Mouse (Mus musculus) cerebellum, adult 2 months (tissue): Measurements from ENCODE around the gene Inhbe. TPM values are rescaled to one million over a fixed set of nuclear protein-coding genes. Genes with fewer than 3 reads are reported as not detected.
A peak's percentile ranks its signal among the peaks of the same experiment; 100 is the strongest.

Experiments
- DNase-seq, 2 experiments: peaks; one replicate each; pipeline ENCODE4 v3.0.0; 2021
- H3K27ac ChIP-seq: fragments of 200-500 bp; 2 replicates; pipeline ENCODE4 v1.5.1; 2012; ENCODE audit warnings: low read length, control low read depth, inconsistent platforms; ENCODE audit not compliant: insufficient read depth
- H3K27me3 ChIP-seq: fragments of 200-500 bp; 2 replicates; pipeline ENCODE4 v1.6.1; 2012; ENCODE audit warnings: inconsistent platforms, mild to moderate bottlenecking, low read length, moderate library complexity; ENCODE audit not compliant: control insufficient read depth, insufficient read depth
- H3K4me1 ChIP-seq: fragments of 200-500 bp; 2 replicates; pipeline ENCODE4 v1.6.1; 2011; ENCODE audit warnings: low read length; ENCODE audit not compliant: control insufficient read depth, insufficient read depth
- H3K4me3 ChIP-seq: fragments of 200-500 bp; replicated peaks from 2 replicates; pipeline ENCODE3; 2011; ENCODE audit warnings: mild to moderate bottlenecking, low read depth, low read length, control low read depth; ENCODE audit not compliant: insufficient read depth
- CTCF ChIP-seq: fragments of 200-500 bp; IDR thresholded peaks from 2 replicates; pipeline ENCODE4 v1.5.1; 2011; ENCODE audit warnings: low read depth, mild to moderate bottlenecking, control low read depth, low read length, moderate library complexity, borderline replicate concordance; ENCODE audit not compliant: insufficient read depth
- POLR2A ChIP-seq: fragments of 200-500 bp; IDR thresholded peaks from 2 replicates; pipeline ENCODE4 v1.6.1; 2011; ENCODE audit warnings: low read length, control low read depth, borderline replicate concordance; ENCODE audit not compliant: insufficient read depth
- WGBS: fragments of 180-500 bp; shearing (Covaris S2); methylation state at CpG from one replicate; pipeline ENCODE4 v1.1.7; 2018; 5-methylcytosine and 5-hydroxymethylcytosine counted together
- polyA plus RNA-seq: library from polyadenylated mRNA; depleted of rRNA; stranded (reverse); fragments of >200 nt; gene quantifications from 2 replicates; pipeline ENCODE4 v1.2.3, GENCODE M21; 2012

Inhbe gene
- polyA plus RNA-seq, 1 experiment, result not detected

DNA sequence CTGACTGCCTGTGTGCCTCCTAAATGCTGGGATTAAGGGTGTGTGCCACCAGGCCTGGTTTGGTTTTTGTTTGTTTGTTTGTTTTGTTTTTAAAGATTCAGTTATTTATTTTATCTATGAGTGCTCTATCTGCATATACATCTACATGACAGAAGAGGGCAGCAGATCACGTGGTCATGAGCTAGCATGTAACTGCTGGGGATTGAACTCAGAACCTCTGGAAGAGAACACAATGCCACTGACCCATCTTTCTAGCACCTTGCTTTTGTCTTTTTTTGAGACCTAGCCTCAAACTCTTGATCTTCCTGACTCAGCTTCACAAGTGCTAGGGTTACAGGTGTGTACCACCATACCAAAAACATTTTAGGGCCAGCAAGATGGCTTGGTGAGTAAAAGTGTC is 18.9 kb downstream of the Inhbe start:
- no peak for TF ChIP-seq CTCF
- no peak for TF ChIP-seq POLR2A
- no peak overlapping the region for H3K27ac ChIP-seq
- 74% methylated on average over 1 of the region's 1 CpGs for WGBS
- no peak overlapping the region for H3K4me3 ChIP-seq
- no peaks in the 10 kb centered on the region for H3K4me1 ChIP-seq
- no peak for DNase-seq
- H3K27me3 ChIP-seq, result no peaks in the 10 kb centered on the region; the same call in 1 of the 2 replicates

DNA sequence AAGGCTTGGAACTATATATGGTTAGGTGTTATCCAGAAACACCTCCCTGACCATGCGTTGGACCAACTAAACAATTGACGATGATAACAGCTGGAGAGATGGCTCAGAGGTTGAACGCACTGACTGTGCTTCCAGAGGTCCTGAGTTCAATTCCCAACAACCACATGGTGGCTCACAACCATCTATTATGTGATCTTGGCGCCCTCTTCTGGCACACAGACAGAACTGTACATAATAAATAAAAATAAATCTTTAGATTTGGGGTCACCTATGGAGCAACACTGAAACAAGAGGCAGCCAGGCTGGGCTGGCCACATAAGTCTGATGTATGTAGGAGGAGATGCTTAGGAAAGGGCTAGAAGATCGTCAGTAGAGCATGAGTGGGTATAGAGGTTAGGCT is 21.1 kb downstream of the Inhbe start:
- TF ChIP-seq POLR2A (no peak), CTCF (peak; percentile 13; the same call in 1 of the 2 replicates)
- 56% methylated on average over 5 of the region's 5 CpGs for WGBS

GRCm38 (mm10) chr10:127332211-127332874 is 21.9 kb downstream of the Inhbe start:
- Histone ChIP-seq H3K27me3 (no peaks in the 10 kb centered on the region), H3K4me3 (no peak overlapping the region), H3K27ac (no peak overlapping the region), H3K4me1 (no peaks in the 10 kb centered on the region)
- WGBS, result 27% methylated on average over 31 of the region's 31 CpGs
- TF ChIP-seq CTCF (peak; percentile 16; the same call in 1 of the 2 replicates), POLR2A (no peak)
- DNase-seq, result no peak

More for the DNA sequence above, 21.1 kb downstream of the Inhbe start:
- Histone ChIP-seq H3K27ac (no peak overlapping the region), H3K27me3 (no peaks in the 10 kb centered on the region), H3K4me3 (no peak overlapping the region), H3K4me1 (no peaks in the 10 kb centered on the region)
- DNase-seq, result no peak

- Histone ChIP-seq H3K4me3 (no peak overlapping the region), H3K27me3 (no peaks in the 10 kb centered on the region; the same call in 1 of the 2 replicates), H3K27ac (no peak overlapping the region), H3K4me1 (no peaks in the 10 kb centered on the region)
- no peak for DNase-seq
- TF ChIP-seq POLR2A (no peak), CTCF (no peak)
- 66% methylated on average over 7 of the region's 7 CpGs for WGBS
Observed at GRCm38 (mm10) chr10:127330212-127330611, 24.0 kb downstream of the Inhbe start.

GRCm38 (mm10) chr10:127327461-127328145 is 26.6 kb downstream of the Inhbe start:
- Histone ChIP-seq H3K4me3 (no peak overlapping the region), H3K4me1 (no peaks in the 10 kb centered on the region), H3K27me3 (no peaks in the 10 kb centered on the region; the same call in 1 of the 2 replicates), H3K27ac (no peak overlapping the region)
- DNase-seq, result peak in 1 of 2 experiments; percentile 27
- TF ChIP-seq CTCF, result no peak
- TF ChIP-seq POLR2A, result no peak
- WGBS, result 27% methylated on average over 18 of the region's 18 CpGs

DNA sequence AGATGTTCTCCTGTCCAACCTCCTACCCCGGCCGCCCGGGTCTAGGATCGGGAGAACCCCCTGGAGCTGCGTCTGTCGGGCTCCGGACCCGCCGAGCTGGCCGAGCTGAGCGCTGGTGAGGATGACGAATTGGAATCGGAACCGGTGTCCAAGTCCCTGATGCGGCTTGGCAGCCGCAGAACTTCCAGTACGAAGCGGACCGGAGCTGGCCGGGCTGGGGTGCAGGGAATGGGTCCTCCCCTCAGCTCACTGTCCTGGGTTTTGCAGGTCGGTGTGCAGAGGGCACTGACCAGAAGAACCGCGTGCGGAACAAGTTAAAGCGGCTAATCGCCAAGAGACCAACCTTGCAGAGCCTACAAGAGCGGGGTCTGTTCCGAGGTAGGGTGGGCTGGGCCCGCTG is 27.4 kb downstream of the Inhbe start:
- 7% methylated on average over 29 of the region's 29 CpGs for WGBS
- Histone ChIP-seq H3K4me3 (peak overlapping the region; percentile 46), H3K27me3 (no peaks in the 10 kb centered on the region; the same call in 1 of the 2 replicates), H3K4me1 (no peaks in the 10 kb centered on the region), H3K27ac (no peak overlapping the region)
- DNase-seq, result peak; percentile 39 to 43
- no peak for TF ChIP-seq CTCF
- TF ChIP-seq POLR2A, result no peak

GRCm38 (mm10) chr10:127326017-127326801 is 28.0 kb downstream of the Inhbe start:
- TF ChIP-seq POLR2A (no peak), CTCF (no peak)
- DNase-seq, result peak in 1 of 2 experiments; percentile 44
- peak overlapping the region; percentile 46 for H3K4me3 ChIP-seq
- 5% methylated on average over 54 of the region's 54 CpGs for WGBS
- H3K27me3 ChIP-seq, result no peaks in the 10 kb centered on the region; the same call in 1 of the 2 replicates
- H3K4me1 ChIP-seq, result no peaks in the 10 kb centered on the region
- H3K27ac ChIP-seq, result no peak overlapping the region
